Mouse (Mus musculus) left cerebral cortex, postnatal 14 days (tissue): ENCODE measurements around the gene Rtn1. TPM values are rescaled to one million over a fixed set of nuclear protein-coding genes. Genes with fewer than 3 reads are reported as not detected.
A peak's percentile ranks its signal among the peaks of the same experiment; 100 is the strongest.

ENCODE experiments used
- DNase-seq, 2 experiments: peaks; one replicate each; pipeline ENCODE4 v3.0.0; 2021 to 2022; ENCODE audit warnings: low spot score in 2 of 2, mixed read lengths in 1 of 2
- intact Hi-C: fragments of 180-260 bp; cut with DNase I; formaldehyde crosslinking; loops from one replicate; pipeline ENCODE4 v1.15.1; 2025
- total RNA-seq, 2 experiments: library from RNA; stranded (reverse); gene quantifications; 2 replicates each; pipeline ENCODE4 v1.2.3; 2021

Rtn1 gene
- total RNA-seq, 2 experiments from 2014 or later, result 1,580 to 1,638 TPM

DNA sequence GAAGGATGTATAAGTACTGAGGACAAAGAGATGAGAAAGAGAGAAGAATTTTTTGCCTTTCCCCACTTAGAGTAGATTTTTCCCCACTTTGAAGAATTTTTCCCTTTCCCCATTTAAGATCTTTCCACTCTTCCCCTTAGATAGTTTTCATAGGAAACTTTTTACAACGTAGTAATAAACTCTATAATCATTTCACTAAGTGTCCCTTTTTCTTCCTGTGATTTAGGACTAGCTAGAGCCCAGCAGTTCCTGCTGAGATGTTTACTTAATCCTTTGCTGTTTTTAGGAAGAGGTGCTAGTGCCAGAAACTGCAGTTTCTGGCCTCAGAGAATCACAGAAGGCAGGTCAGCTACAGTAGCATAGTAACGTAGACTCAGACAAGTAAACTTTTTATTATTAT, 116.3 kb downstream of the Rtn1 start:
- intact Hi-C loops, result no loop called here
- no peak for DNase-seq

GRCm38 (mm10) chr12:72291266-72291665, 117.6 kb downstream of the Rtn1 start:
- intact Hi-C loops, result no loop called here
- no peak for DNase-seq

DNA sequence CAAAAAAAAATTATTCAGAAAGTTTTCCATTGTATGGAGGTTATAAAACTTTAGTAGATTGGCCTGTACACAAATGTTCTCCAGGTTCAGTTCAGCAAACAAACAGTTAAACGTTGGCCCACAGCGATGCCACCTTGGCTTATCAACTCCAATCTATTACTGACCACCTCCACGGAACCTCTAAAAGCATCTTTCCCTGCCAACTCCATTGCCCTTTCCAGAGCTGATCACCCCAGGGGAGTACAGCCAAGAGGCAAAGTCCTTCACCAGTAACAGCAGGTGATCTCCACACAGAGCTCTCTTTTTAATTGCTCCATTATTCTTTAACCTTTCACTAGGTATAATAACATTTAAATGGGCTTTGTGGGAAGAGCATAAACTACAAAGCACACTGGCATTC, 120.6 kb downstream of the Rtn1 start:
- DNase-seq, result no peak
- intact Hi-C loops, result loop anchor here (5.0 kb wide), 3 partner anchors 51 to 139 kb away; partner anchors contain the start of gene Rtn1

GRCm38 (mm10) chr12:72287332-72288004, 121.4 kb downstream of the Rtn1 start:
- DNase-seq, result no peak
- intact Hi-C loops, result loop anchor here (5.0 kb wide), 3 partner anchors 50 to 140 kb away; partner anchors contain the start of gene Rtn1

- intact Hi-C loops, result loop anchor here (5.0 kb wide), 3 partner anchors 48 to 142 kb away; partner anchors contain the start of gene Rtn1
- peak; percentile 80 to 90 for DNase-seq
Observed at GRCm38 (mm10) chr12:72285366-72286345, 123.2 kb downstream of the Rtn1 start.

- intact Hi-C loops, result no loop called here
- DNase-seq, result no peak
Observed at GRCm38 (mm10) chr12:72284576-72284975, 124.3 kb downstream of the Rtn1 start.

DNA sequence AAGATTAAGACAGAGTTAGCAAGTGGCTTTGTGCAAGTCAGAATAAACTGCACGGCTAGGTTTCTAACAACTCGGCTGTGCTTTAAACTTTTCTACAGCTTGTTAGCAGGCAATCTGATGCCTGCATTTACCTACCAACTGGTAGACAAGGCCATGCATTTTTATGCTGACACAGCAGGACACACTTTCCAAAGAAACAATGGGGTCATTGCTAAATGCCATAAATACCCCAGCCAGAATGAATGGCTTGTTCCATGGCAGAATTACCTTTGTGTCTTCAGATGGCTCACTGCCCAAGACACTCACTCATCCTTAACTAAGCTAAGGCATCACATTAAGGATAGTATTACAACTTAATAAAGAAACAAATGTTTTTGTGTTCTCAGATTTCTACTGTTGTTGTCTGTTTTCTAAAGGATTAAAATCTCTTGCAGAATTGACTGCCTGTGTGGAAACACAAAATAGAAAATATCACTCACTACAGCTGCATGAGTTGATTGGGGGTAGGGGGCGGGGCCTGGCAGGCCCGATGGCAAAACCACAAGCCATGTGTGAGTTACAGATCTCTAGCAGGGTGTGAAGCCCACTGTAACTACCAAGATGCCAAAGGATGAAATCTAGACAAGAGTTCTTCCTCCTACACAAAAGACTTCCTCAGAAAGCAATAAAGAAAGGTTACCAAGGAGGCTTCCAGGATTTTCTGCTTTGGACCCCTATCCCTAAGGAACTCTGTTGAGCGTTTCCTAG, 129.6 kb downstream of the Rtn1 start:
- DNase-seq, result no peak
- intact Hi-C loops, result no loop called here

GRCm38 (mm10) chr12:72273721-72274414, 135.0 kb downstream of the Rtn1 start:
- no peak for DNase-seq
- intact Hi-C loops, result no loop called here

GRCm38 (mm10) chr12:72267614-72268013, 141.2 kb downstream of the Rtn1 start:
- DNase-seq, result no peak

DNA sequence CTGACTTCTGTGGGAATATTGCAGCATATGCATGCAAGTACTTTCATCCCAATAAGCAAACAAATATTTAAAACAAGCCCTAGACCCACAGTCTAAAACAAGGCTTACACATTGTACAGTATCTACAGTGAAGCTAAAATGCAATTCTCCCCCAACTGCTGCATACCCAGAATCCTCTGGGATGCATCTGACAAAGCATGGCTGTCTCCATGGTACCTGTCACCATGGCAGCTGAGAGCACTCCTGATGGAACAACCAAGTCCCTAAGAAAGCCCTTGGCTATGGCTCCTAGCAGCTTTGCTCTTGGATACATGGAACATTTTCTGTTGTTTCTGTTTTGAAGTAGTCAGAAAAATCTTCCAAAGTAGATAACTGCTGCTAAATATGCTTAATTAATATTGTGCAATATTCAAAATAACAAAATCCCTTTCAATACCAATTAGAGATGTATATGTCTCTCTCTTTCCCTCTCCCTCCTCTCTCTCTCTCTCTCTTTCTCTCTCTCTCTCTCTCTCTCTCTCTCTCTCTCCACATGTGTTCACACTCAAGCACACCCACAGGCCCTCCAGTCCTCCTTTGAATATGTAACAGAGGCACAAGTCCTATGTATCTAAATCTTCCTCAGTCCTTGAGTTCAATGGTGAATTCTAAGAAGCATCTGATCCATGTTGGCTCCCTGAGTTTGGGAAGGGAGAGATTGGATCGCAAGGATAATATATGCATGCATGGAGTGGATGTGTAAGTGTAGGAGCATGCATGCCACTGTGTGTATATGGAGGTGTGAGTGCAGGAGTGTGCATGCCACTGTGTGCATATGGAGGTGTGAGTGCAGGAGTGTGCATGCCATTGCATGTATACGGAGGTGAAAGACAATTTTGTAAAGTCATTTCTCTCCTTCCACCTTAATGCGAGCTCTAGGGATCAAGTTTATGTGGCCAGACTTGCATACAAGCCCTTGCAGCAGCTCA, 143.3 kb downstream of the Rtn1 start:
- intact Hi-C loops, result no loop called here
- peak; percentile 79 to 88 for DNase-seq

More at GRCm38 (mm10) chr12:72267614-72268013, 141.2 kb downstream of the Rtn1 start:
- intact Hi-C loops, result no loop called here

GRCm38 (mm10) chr12:72263213-72264103, 145.4 kb downstream of the Rtn1 start:
- DNase-seq, result peak; percentile 57 to 58
- intact Hi-C loops, result no loop called here

GRCm38 (mm10) chr12:72257000-72257399, 151.9 kb downstream of the Rtn1 start:
- intact Hi-C loops, result no loop called here
- DNase-seq, result no peak

DNA sequence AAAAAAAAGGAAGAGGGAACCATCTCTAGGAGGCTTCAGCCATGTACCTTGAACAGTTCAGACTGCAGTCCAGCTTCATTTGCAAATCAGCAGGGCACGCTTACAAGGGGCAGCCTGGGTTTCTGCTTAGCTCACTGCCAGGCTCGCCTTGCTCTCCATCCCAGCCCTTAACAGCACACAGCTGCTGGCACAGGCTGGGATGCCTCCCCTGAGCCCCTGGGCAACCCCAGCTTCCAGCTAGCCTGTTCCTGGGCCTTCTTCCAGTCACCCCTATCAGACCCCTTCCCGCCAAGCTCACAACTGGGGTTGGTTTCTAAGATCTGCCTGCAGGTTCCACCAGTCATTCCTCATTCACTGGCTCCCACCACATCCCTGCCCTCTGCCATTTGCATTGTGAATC, 155.8 kb downstream of the Rtn1 start:
- intact Hi-C loops, result no loop called here
- no peak for DNase-seq

DNA sequence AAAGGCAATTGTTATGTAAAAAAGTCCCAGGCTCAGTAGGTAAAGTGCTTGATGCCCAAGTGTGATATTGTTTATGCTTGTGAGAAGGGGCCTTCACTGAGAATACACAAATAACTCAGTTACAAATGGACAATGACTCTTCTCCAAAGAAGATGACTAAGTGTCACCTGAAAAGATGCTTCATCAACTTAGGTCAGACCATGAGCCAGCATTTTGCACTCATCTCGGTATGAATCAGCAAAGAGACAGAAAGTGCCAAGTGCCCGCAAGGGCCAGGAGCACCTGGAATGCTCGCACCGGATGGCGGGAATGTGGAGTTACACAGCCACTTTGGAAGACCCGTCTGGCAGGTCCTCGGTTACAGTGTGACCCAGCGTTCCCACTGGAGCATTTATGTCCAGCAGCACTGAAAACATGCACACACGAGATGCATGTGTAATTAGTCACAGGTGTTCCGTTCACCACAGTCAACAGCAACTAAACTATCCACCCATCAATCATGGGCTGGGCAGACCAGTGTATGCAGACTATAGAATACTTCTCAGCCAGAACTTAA, 156.9 kb downstream of the Rtn1 start:
- DNase-seq, result no peak
- intact Hi-C loops, result no loop called here

DNA sequence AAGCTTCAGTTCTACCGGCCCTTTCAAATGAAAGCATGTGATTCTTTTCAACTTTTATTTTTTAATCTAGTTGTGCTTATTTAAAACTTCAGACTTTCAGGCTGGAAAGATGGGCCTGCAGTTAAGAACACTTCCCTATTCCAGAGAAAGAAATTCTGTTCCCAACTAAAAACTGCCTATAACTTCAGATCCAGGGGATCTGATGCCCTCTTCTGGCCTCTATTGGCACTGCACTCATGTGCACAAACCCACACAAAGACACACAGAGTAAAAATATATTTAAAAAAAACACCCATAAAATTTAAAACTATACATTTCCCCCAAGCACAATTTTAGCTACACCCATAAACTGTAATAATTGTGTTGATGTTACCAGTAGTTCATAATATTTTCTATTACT, 163.9 kb downstream of the Rtn1 start:
- intact Hi-C loops, result no loop called here
- no peak for DNase-seq

- intact Hi-C loops, result no loop called here
- no peak for DNase-seq
Observed at GRCm38 (mm10) chr12:72242807-72243206, 166.0 kb downstream of the Rtn1 start.

DNA sequence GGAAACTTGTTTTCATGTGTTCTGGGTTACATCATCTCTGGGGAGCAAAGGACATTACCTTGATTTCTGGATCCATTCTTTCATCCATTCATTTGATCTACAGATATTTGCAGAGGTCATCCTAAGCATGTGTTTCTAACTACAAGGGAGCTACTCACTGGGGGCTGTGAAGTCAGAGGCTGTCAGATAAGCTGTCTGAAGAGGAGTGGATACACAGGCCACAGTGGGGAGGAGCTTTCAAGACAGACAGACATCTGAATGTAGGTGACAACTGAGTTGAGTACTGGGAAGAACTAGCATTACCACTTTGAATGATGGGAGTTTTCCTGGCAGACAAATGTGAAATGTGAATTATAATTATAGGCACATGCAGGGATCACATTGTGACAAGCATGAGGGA, 168.3 kb downstream of the Rtn1 start:
- intact Hi-C loops, result no loop called here
- no peak for DNase-seq
